Mouse (Mus musculus): Measurements from ENCODE around the gene 1110051M20Rik. TPM values are rescaled to one million over a fixed set of nuclear protein-coding genes. Genes with fewer than 3 reads are reported as not detected.
A peak's percentile ranks its signal among the peaks of the same experiment; 100 is the strongest.

Gene 1110051M20Rik
- total RNA-seq, 2 experiments from 2014 or later, result 90.8 to 106 TPM

GRCm38 (mm10) chr2:91237511-91238080 lies 206.9 kb downstream of the 1110051M20Rik start:
- peak in 1 of 2 experiments; percentile 49 for DNase-seq (ENCODE audit: low spot score in 2 of 2)

GRCm38 (mm10) chr2:91236601-91237510 lies 207.6 kb downstream of the 1110051M20Rik start, which contains the start of gene Ddb2:
Ddb2 (minus strand) TSS chr2:91236982.
- peak; percentile 82 to 91 for DNase-seq (ENCODE audit: low spot score in 2 of 2)

GRCm38 (mm10) chr2:91229735-91230134 lies 214.8 kb downstream of the 1110051M20Rik start:
- no peak for DNase-seq (ENCODE audit: low spot score in 2 of 2)

Small RNAs within 50 kb of the gene (microRNA-seq; reads per million reads assigned to microRNA genes)
- 0 reads per million in 2 experiments for gene Gm22071

Other genes with a start within 250 kb of the 1110051M20Rik start
- 1 to 10 TPM; 3.3 to 5.1 TPM for gene Nr1h3, start 241.9 kb downstream of the 1110051M20Rik start, total RNA-seq (2021)
- gene Acp2, start 241.8 kb downstream of the 1110051M20Rik start, total RNA-seq (2021), result 10 to 100 TPM; 57.3 to 57.9 TPM
- 1 to 10 TPM; 7.3 to 9.1 TPM for gene Ddb2, start 207.7 kb downstream of the 1110051M20Rik start, total RNA-seq (2021)
- gene Pacsin3, start 188.8 kb downstream of the 1110051M20Rik start, total RNA-seq (2021), result 10 to 100 TPM; 23.2 to 25.5 TPM
- gene Arfgap2, start 179.7 kb downstream of the 1110051M20Rik start, total RNA-seq (2021), result 10 to 100 TPM; 63.9 to 65.1 TPM
- gene Lrp4, start 12.8 kb upstream of the 1110051M20Rik start, total RNA-seq (2021), result 10 to 100 TPM; 38.0 to 40.2 TPM
- 100 to 1,000 TPM; 112 to 120 TPM for gene Ckap5, start 82.1 kb upstream of the 1110051M20Rik start, total RNA-seq (2021)
- gene F2, start 191.7 kb upstream of the 1110051M20Rik start, total RNA-seq (2021), result under 1 TPM in 1 of 2 experiments, not detected in 1; 0.25 TPM
- 10 to 100 TPM; 11.1 to 13.0 TPM for gene Zfp408, start 205.1 kb upstream of the 1110051M20Rik start, total RNA-seq (2021)
- 10 to 100 TPM; 65.8 to 68.0 TPM for gene Arhgap1, start 205.2 kb upstream of the 1110051M20Rik start, total RNA-seq (2021)